In genomic region chr7:30832261-30832660, GRCm38 (mm10) we compare ENCODE assay signal across 27 mouse cellular contexts. TPM values are rescaled to one million over a fixed set of nuclear protein-coding genes. Genes with fewer than 3 reads are reported as not detected.
DNase-seq lines count a peak whose midpoint lies in the region; ATAC-seq lines count a peak whose summit lies in the region.
"Had no signal": no experiment of that assay in that cellular context is flagged by ENCODE, and none has a peak within 500 bp of the region (broad histone marks: within the 10 kb centered on the region; RNA-seq: fewer than 3 reads in every experiment).

No protein-coding gene starts in this region.

- H3K27me3 ChIP-seq in heart, embryonic 13.5 days (replicated peaks) = no peaks in the 10 kb centered on the region
- no peaks in the 10 kb centered on the region for H3K27me3 ChIP-seq in megakaryocyte, embryonic 14.5 days (replicated peaks)
- H3K27me3 ChIP-seq: embryonic facial prominence, embryonic 13.5 days; intestine, embryonic 15.5 days; lung, embryonic 15.5 days; neural tube, embryonic 12.5 days; Patski had no signal

- H3K9ac ChIP-seq in heart, embryonic 13.5 days = no peak overlapping the region
- H3K9ac ChIP-seq: embryonic facial prominence, embryonic 13.5 days; intestine, embryonic 15.5 days; lung, embryonic 15.5 days; neural tube, embryonic 12.5 days had no signal

- intact Hi-C loops in heart, postnatal 25 days (cut with DNase I) = no loop called here

- peak overlapping the region; percentile 37 for H3K4me2 ChIP-seq in heart, embryonic 13.5 days
- H3K4me2 ChIP-seq: embryonic facial prominence, embryonic 13.5 days; intestine, embryonic 15.5 days; lung, embryonic 15.5 days; neural tube, embryonic 12.5 days had no signal

- no peaks in the 10 kb centered on the region for H3K4me1 ChIP-seq in heart, embryonic 13.5 days
- H3K4me1 ChIP-seq in megakaryocyte, embryonic 14.5 days = peaks cover 63% of the 10 kb centered on the region
- H3K4me1 ChIP-seq: embryonic facial prominence, embryonic 13.5 days; intestine, embryonic 15.5 days; lung, embryonic 15.5 days; neural tube, embryonic 12.5 days had no signal

- no peaks in the 10 kb centered on the region; the same call in 1 of the 2 replicates for H3K9me3 ChIP-seq in heart, embryonic 13.5 days
- peaks cover 6% of the 10 kb centered on the region for H3K9me3 ChIP-seq in megakaryocyte, embryonic 14.5 days
- H3K9me3 ChIP-seq: intestine, embryonic 15.5 days; lung, embryonic 15.5 days had no signal

- 51% methylated on average over 17 of the region's 17 CpGs for WGBS in heart, embryonic 13.5 days

- no peak overlapping the region for H3K4me3 ChIP-seq in heart, embryonic 13.5 days
- peak overlapping the region; percentile 28 for H3K4me3 ChIP-seq in megakaryocyte, embryonic 14.5 days (replicated peaks)
- H3K4me3 ChIP-seq: embryonic facial prominence, embryonic 13.5 days; intestine, embryonic 15.5 days; layer of hippocampus, adult 2 months; lung, embryonic 15.5 days; neural tube, embryonic 12.5 days had no signal

- H3K27ac ChIP-seq in heart, embryonic 13.5 days (replicated peaks) = no peak overlapping the region
- H3K27ac ChIP-seq: embryonic facial prominence, embryonic 13.5 days; intestine, embryonic 15.5 days; layer of hippocampus, adult 2 months; lung, embryonic 15.5 days; neural tube, embryonic 12.5 days had no signal

- peak; percentile 31 for ATAC-seq in heart, embryonic 13.5 days (ENCODE audit: extremely low read depth, insufficient number of reproducible peaks, low FRiP score, low TSS enrichment)
- ATAC-seq: intestine, embryonic 15.5 days; Patski had no signal

- no peaks in the 10 kb centered on the region for H3K36me3 ChIP-seq in heart, embryonic 13.5 days
- peaks cover 22% of the 10 kb centered on the region for H3K36me3 ChIP-seq in megakaryocyte, embryonic 14.5 days (replicated peaks; ENCODE audit: low read length)
- H3K36me3 ChIP-seq: embryonic facial prominence, embryonic 13.5 days; intestine, embryonic 15.5 days; lung, embryonic 15.5 days; neural tube, embryonic 12.5 days had no signal

- no peak for DNase-seq in heart, postnatal 25 days (ENCODE audit: low spot score)
- DNase-seq in CD4-positive helper T cell, adult 2 months (ENCODE audit: low read depth, low spot score) = peak; percentile 57
- DNase-seq in R1 (ENCODE audit: low read depth, low spot score) = peak; percentile 61
- DNase-seq in lung, postnatal 25 days (ENCODE audit: low spot score) = no peak
- no peak for DNase-seq in kidney, adult 9 months
- DNase-seq: adrenal gland, adult 2 months; cerebellum, adult 18-20 months; gastrocnemius, postnatal 25 days; right cerebral cortex, postnatal 4 days; thymus, postnatal 25 days had no signal

RNA-seq across cellular contexts. Expression of gene Ffar2, which starts 8.7 kb away (rescaled TPM):
- not detected in 2 replicates for polyA plus RNA-seq in heart, embryonic 13.5 days (2015; fragmentation: Nextera tagmentation; extraction: Ambion mirVana)
- under 1 TPM in 1 of 2 experiments, not detected in 1; 0.22 TPM for total RNA-seq in heart, postnatal 25 days (2021)
- polyA plus RNA-seq in megakaryocyte, embryonic 14.5 days (2012; ENCODE audit: insufficient read depth, low replicate concordance) = 5.8 and 8.9 TPM in 2 replicates
- total RNA-seq: layer of hippocampus, adult 2 months; midbrain, postnatal 0 days had no signal
- polyA plus RNA-seq: C2C12; embryonic facial prominence, embryonic 13.5 days; Patski had no signal

RNA-seq across cellular contexts. Expression of gene Ffar3, which starts 23.7 kb away (rescaled TPM):
- polyA plus RNA-seq in heart, embryonic 13.5 days (2015; fragmentation: Nextera tagmentation; extraction: Ambion mirVana) = not detected in 2 replicates
- total RNA-seq in heart, postnatal 25 days (2021) = not detected
- not detected in 2 replicates for polyA plus RNA-seq in megakaryocyte, embryonic 14.5 days (2012; ENCODE audit: insufficient read depth, low replicate concordance)
- total RNA-seq: gastrocnemius, postnatal 25 days; layer of hippocampus, adult 2 months; left cerebral cortex, postnatal 10 days; megakaryocyte-erythroid progenitor cell, adult 5-6 weeks; midbrain, postnatal 0 days had no signal
- polyA plus RNA-seq: brain, embryonic 14.5 days; C2C12; embryonic facial prominence, embryonic 13.5 days; hindbrain, embryonic 11.5 days; limb, embryonic 14.5 days; lung, embryonic 15.5 days; midbrain, postnatal 0 days; neural tube, embryonic 12.5 days; Patski; stomach, embryonic 14.5 days had no signal

RNA-seq across cellular contexts. Expression of gene Ffar1, which starts 29.1 kb away (rescaled TPM):
- polyA plus RNA-seq in heart, embryonic 13.5 days (2015; fragmentation: Nextera tagmentation; extraction: Ambion mirVana) = not detected in 2 replicates
- total RNA-seq in heart, postnatal 25 days (2021) = not detected
- 0.16 TPM in 1 of 2 replicates, not detected in the other for polyA plus RNA-seq in megakaryocyte, embryonic 14.5 days (2012; ENCODE audit: insufficient read depth, low replicate concordance)
- total RNA-seq: adrenal gland, adult 2 months; gastrocnemius, postnatal 25 days; layer of hippocampus, adult 2 months; left cerebral cortex, postnatal 10 days; midbrain, postnatal 0 days had no signal
- polyA plus RNA-seq: adrenal gland, adult 2 months; brain, embryonic 14.5 days; C2C12; embryonic facial prominence, embryonic 13.5 days; hindbrain, embryonic 11.5 days; kidney, embryonic 16.5 days; lung, embryonic 15.5 days; midbrain, postnatal 0 days; neural tube, embryonic 12.5 days; Patski; stomach, embryonic 14.5 days had no signal

RNA-seq across cellular contexts. Expression of gene Krtdap, which starts 44.6 kb away (rescaled TPM):
- 0.41 and 0.53 TPM in 2 replicates for polyA plus RNA-seq in heart, embryonic 13.5 days (2015; fragmentation: Nextera tagmentation; extraction: Ambion mirVana)
- not detected for total RNA-seq in heart, postnatal 25 days (2021)
- not detected in 2 replicates for polyA plus RNA-seq in megakaryocyte, embryonic 14.5 days (2012; ENCODE audit: insufficient read depth, low replicate concordance)
- total RNA-seq: adrenal gland, adult 2 months; layer of hippocampus, adult 2 months; left cerebral cortex, postnatal 10 days; megakaryocyte-erythroid progenitor cell, adult 5-6 weeks had no signal
- polyA plus RNA-seq: adrenal gland, adult 2 months; C2C12; hindbrain, embryonic 11.5 days; neural tube, embryonic 12.5 days; Patski had no signal

RNA-seq across cellular contexts. Expression of gene Cd22, which starts 47.9 kb away (rescaled TPM):
- polyA plus RNA-seq in heart, embryonic 13.5 days (2015; fragmentation: Nextera tagmentation; extraction: Ambion mirVana) = not detected in 2 replicates
- 1 to 10 TPM in 1 of 2 experiments, under 1 TPM in 1; 0.78 to 1.4 TPM for total RNA-seq in heart, postnatal 25 days (2021)
- polyA plus RNA-seq in megakaryocyte, embryonic 14.5 days (2012; ENCODE audit: insufficient read depth, low replicate concordance) = 0.03 TPM in 1 of 2 replicates, not detected in the other
- total RNA-seq: layer of hippocampus, adult 2 months had no signal
- polyA plus RNA-seq: embryonic facial prominence, embryonic 13.5 days; hindbrain, embryonic 11.5 days; neural tube, embryonic 12.5 days; Patski had no signal

Comparison
In these comparisons a context has a peak if more than half of its experiments do, and no peak if none do; other contexts are left out.
1. DNase-seq: peak in CD4-positive helper T cell, adult 2 months (single experiment) and R1 (single experiment); none in heart, postnatal 25 days (single experiment), lung, postnatal 25 days (single experiment) and kidney, adult 9 months (single experiment).